ENCODE assay signal across 10 mouse cellular contexts in the genomic region with DNA sequence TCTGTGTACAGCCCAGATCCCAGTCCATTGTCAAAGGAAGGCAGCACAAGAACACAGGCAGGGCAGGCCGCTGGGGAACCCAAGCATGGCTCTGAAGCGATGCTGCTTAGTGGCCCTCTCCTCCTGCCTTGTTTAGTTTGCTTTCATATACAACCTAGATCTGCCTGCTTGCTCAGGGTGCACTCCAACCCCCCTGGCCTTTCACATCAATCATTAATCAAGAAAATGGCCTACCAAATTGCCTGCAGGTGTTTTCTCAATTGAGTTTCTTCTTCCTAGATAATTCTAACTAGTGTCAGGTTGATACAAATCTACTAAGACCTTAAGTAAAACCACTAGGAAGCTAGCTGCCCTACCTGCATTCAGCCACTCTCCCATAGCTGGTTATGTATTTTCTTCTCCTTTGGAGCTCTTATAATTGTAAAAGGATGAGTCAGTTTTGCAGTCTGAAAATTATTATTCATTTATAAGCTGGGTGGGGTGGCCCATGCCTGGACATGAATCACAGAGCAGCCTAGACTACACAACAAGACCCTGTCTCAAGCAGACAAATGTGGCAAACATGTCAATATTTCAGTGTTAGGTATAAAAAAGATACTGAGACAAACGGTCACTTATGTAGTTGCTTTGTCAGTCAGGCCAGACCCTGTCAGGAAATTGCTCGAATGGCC. TPM values are rescaled to one million over a fixed set of nuclear protein-coding genes. Genes with fewer than 3 reads are reported as not detected.
DNase-seq lines count a peak whose midpoint lies in the region; ATAC-seq and TF ChIP-seq lines count a peak whose summit lies in the region.
"Had no signal": no experiment of that assay in that cellular context is flagged by ENCODE, and none has a peak within 500 bp of the region (broad histone marks: within the 10 kb centered on the region; RNA-seq: fewer than 3 reads in every experiment).

No protein-coding gene starts in this region.

- no peaks in the 10 kb centered on the region for H3K27me3 ChIP-seq in hindbrain, embryonic 10.5 days (ENCODE audit: insufficient read depth, poor library complexity, severe bottlenecking)
- H3K27me3 ChIP-seq in hindbrain, embryonic 16.5 days (replicated peaks; ENCODE audit: control insufficient read depth, insufficient read depth, low read length) = no peaks in the 10 kb centered on the region
- H3K27me3 ChIP-seq in heart, postnatal 0 days (ENCODE audit: control insufficient read depth, insufficient read depth, low read length) = no peaks in the 10 kb centered on the region
- H3K27me3 ChIP-seq in limb, embryonic 15.5 days = no peaks in the 10 kb centered on the region
- H3K27me3 ChIP-seq: neural tube, embryonic 15.5 days had no signal

- ATAC-seq in hindbrain, embryonic 16.5 days = no peak
- ATAC-seq in heart, postnatal 0 days (ENCODE audit: insufficient read depth, low read depth) = no peak; the same call in none of the 2 replicates
- no peak for ATAC-seq in limb, embryonic 15.5 days (ENCODE audit: insufficient number of reproducible peaks, low FRiP score, low TSS enrichment, low read depth)
- no peak; the same call in 1 of the 2 replicates for ATAC-seq in frontal cortex, adult (ENCODE audit: low TSS enrichment)

- H3K4me1 ChIP-seq in hindbrain, embryonic 10.5 days (replicated peaks) = 0 out of 2 replicates have a peak, but pooled peaks cover 11% of the 10 kb centered on the region
- no peaks in the 10 kb centered on the region for H3K4me1 ChIP-seq in hindbrain, embryonic 16.5 days (ENCODE audit: control insufficient read depth, insufficient read depth, low read depth, low read length)
- H3K4me1 ChIP-seq in heart, postnatal 0 days (ENCODE audit: control insufficient read depth, insufficient read depth) = peaks cover 46% of the 10 kb centered on the region
- H3K4me1 ChIP-seq in limb, embryonic 15.5 days = peaks cover 25% of the 10 kb centered on the region
- H3K4me1 ChIP-seq: neural tube, embryonic 15.5 days had no signal

- DNase-seq in hindbrain, embryonic 10.5 days (ENCODE audit: low spot score) = peak; percentile 15
- peak; percentile 57 for DNase-seq in NIH3T3 (ENCODE audit: low read depth)
- DNase-seq in heart, postnatal 0 days (ENCODE audit: low spot score) = no peak
- DNase-seq in c-Kit-positive CD71-positive TER-119-positive erythroid progenitor cells, embryonic 14.5 days (ENCODE audit: low spot score) = no peak
- no peak for DNase-seq in spleen, postnatal 36 days (ENCODE audit: low spot score in 2 of 2)

- TF ChIP-seq CTCF in heart, postnatal 0 days (IDR thresholded peaks at IDR 0.05; ENCODE audit: low read depth) = no peak

- H3K4me2 ChIP-seq in hindbrain, embryonic 16.5 days (ENCODE audit: low read length) = no peak overlapping the region
- H3K4me2 ChIP-seq in heart, postnatal 0 days (ENCODE audit: low read depth, low read length) = peak overlapping the region; percentile 10
- H3K4me2 ChIP-seq in limb, embryonic 15.5 days = no peak overlapping the region; the same call in 1 of the 2 replicates
- H3K4me2 ChIP-seq: neural tube, embryonic 15.5 days had no signal

- H3K4me3 ChIP-seq in hindbrain, embryonic 10.5 days = no peak overlapping the region
- no peak overlapping the region for H3K4me3 ChIP-seq in hindbrain, embryonic 16.5 days (ENCODE audit: low read length)
- no peak overlapping the region for H3K4me3 ChIP-seq in heart, postnatal 0 days (ENCODE audit: low read depth, low read length)
- H3K4me3 ChIP-seq in limb, embryonic 15.5 days = no peak overlapping the region
- H3K4me3 ChIP-seq: erythroblast, embryonic 14.5 days; neural tube, embryonic 15.5 days had no signal

- peak overlapping the region; percentile 62 for H3K27ac ChIP-seq in hindbrain, embryonic 10.5 days
- no peak overlapping the region for H3K27ac ChIP-seq in hindbrain, embryonic 16.5 days (ENCODE audit: low read depth, low read length)
- H3K27ac ChIP-seq in heart, postnatal 0 days (ENCODE audit: low read depth) = peak overlapping the region; percentile 72
- peak overlapping the region; percentile 87 for H3K27ac ChIP-seq in limb, embryonic 15.5 days
- H3K27ac ChIP-seq: neural tube, embryonic 15.5 days had no signal

- 67% methylated on average over 4 of the region's 4 CpGs for WGBS in hindbrain, embryonic 10.5 days
- 70% methylated on average over 4 of the region's 4 CpGs for WGBS in hindbrain, embryonic 16.5 days
- WGBS in heart, postnatal 0 days = 39% methylated on average over 4 of the region's 4 CpGs
- whole genome bisulfite sequencing in limb, embryonic 15.5 days = 36% methylated on average over 4 of the region's 4 CpGs

- H3K9ac ChIP-seq in hindbrain, embryonic 16.5 days (ENCODE audit: low read depth, low read length) = no peak overlapping the region
- H3K9ac ChIP-seq in heart, postnatal 0 days (replicated peaks; ENCODE audit: low read depth, low read length) = no peak overlapping the region
- H3K9ac ChIP-seq in limb, embryonic 15.5 days = no peak overlapping the region
- H3K9ac ChIP-seq: neural tube, embryonic 15.5 days had no signal

- 0 out of 2 replicates have a peak, but pooled peaks cover 9% of the 10 kb centered on the region for H3K36me3 ChIP-seq in hindbrain, embryonic 10.5 days
- H3K36me3 ChIP-seq in hindbrain, embryonic 16.5 days (ENCODE audit: control insufficient read depth, insufficient read depth, low read length) = no peaks in the 10 kb centered on the region
- H3K36me3 ChIP-seq in heart, postnatal 0 days (replicated peaks; ENCODE audit: control insufficient read depth, insufficient read depth, low read length) = 0 out of 2 replicates have a peak, but pooled peaks cover 3% of the 10 kb centered on the region
- no peaks in the 10 kb centered on the region for H3K36me3 ChIP-seq in limb, embryonic 15.5 days
- H3K36me3 ChIP-seq: neural tube, embryonic 15.5 days had no signal

- TF ChIP-seq EP300 in heart, postnatal 0 days (IDR thresholded peaks at IDR 0.05; ENCODE audit: low read depth) = no peak

- no peaks in the 10 kb centered on the region for H3K9me3 ChIP-seq in hindbrain, embryonic 10.5 days
- no peaks in the 10 kb centered on the region for H3K9me3 ChIP-seq in hindbrain, embryonic 16.5 days (ENCODE audit: control insufficient read depth, low read length)
- no peaks in the 10 kb centered on the region for H3K9me3 ChIP-seq in heart, postnatal 0 days (replicated peaks; ENCODE audit: control insufficient read depth, low read length)
- no peaks in the 10 kb centered on the region for H3K9me3 ChIP-seq in limb, embryonic 15.5 days
- H3K9me3 ChIP-seq: neural tube, embryonic 15.5 days had no signal

RNA-seq across cellular contexts. Expression of gene Adk, which starts 35.2 kb away (rescaled TPM):
- polyA plus RNA-seq in hindbrain, embryonic 10.5 days (2016; fragmentation: Nextera tagmentation; extraction: Ambion mirVana) = 115 and 146 TPM in 2 replicates
- 41.4 and 45.9 TPM in 2 replicates for polyA plus RNA-seq in hindbrain, embryonic 16.5 days (2015; fragmentation: Nextera tagmentation; extraction: Ambion mirVana)
- 126 and 133 TPM in 2 replicates for total RNA-seq in heart, postnatal 0 days (2014; rRNA removed; ENCODE audit: low replicate concordance)
- polyA plus RNA-seq in heart, postnatal 0 days (2015; fragmentation: Nextera tagmentation; extraction: Ambion mirVana) = 246 and 255 TPM in 2 replicates
- 148 TPM in 2 replicates for polyA plus RNA-seq in limb, embryonic 15.5 days (2015; fragmentation: Nextera tagmentation; extraction: Ambion mirVana)

RNA-seq across cellular contexts. Expression of gene Ap3m1, which starts 35.2 kb away (rescaled TPM):
- polyA plus RNA-seq in hindbrain, embryonic 10.5 days (2016; fragmentation: Nextera tagmentation; extraction: Ambion mirVana) = 99.0 and 110 TPM in 2 replicates
- polyA plus RNA-seq in hindbrain, embryonic 16.5 days (2015; fragmentation: Nextera tagmentation; extraction: Ambion mirVana) = 76.1 and 76.4 TPM in 2 replicates
- 63.7 and 65.4 TPM in 2 replicates for total RNA-seq in heart, postnatal 0 days (2014; rRNA removed; ENCODE audit: low replicate concordance)
- polyA plus RNA-seq in heart, postnatal 0 days (2015; fragmentation: Nextera tagmentation; extraction: Ambion mirVana) = 43.6 and 44.7 TPM in 2 replicates
- 69.4 and 72.4 TPM in 2 replicates for polyA plus RNA-seq in limb, embryonic 15.5 days (2015; fragmentation: Nextera tagmentation; extraction: Ambion mirVana)

Comparison
In these comparisons a context has a peak if more than half of its experiments do, and no peak if none do; other contexts are left out.
1. DNase-seq: peak in hindbrain, embryonic 10.5 days (single experiment) and NIH3T3 (single experiment); none in heart, postnatal 0 days (single experiment), c-Kit-positive CD71-positive TER-119-positive erythroid progenitor cells, embryonic 14.5 days (single experiment) and spleen, postnatal 36 days (0 of 2).